Mouse (Mus musculus): ENCODE measurements around the gene Gba. TPM values are rescaled to one million over a fixed set of nuclear protein-coding genes. Genes with fewer than 3 reads are reported as not detected.

The Gba gene
- total RNA-seq, 1 experiment = 69.3 TPM

DNA sequence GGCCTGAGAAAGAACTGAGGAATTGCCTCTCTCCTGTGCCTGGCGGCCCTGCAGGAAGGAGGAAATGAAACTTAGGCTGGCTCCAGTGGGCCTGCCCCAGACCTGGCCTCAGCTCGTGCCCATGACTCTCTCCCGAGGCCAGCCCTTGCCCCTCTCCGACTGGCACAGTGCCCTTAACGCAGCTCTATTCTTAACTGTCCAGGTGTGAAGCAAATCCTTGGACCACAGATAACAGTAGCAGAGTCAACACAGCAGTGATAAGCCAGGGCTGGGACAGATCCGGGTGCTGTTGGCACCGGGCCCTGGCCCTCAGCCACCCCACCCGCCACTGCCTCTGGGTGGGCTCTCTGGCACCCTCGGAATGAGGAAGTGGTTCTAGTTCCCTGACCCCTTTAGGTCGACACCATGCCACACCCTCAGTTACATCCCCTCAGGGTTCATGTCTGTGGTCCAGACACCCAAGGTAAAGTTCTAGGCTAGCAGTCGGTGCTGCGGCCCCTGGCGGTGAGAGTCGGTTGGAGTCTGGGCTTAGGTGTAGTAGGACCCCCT lies 30.9 kb downstream of the Gba start:
- in situ Hi-C loops (cut with MboI; ENCODE audit: low sequenced_read_pairs in 2 of 2, unreplicated experiment in 2 of 2) = no loop called here
- Histone ChIP-seq H3K27ac (ENCODE audit: insufficient read depth, low read depth, low read length, poor library complexity, severe bottlenecking) (no peak overlapping the region), H3K9ac (ENCODE audit: insufficient read depth, low read depth, low read length, poor library complexity, severe bottlenecking) (no peak overlapping the region), H3K4me1 (ENCODE audit: control insufficient read depth in 2 of 2, insufficient read depth in 2 of 2, low read length in 2 of 2, poor library complexity in 1 of 2) (peaks cover 6 to 20% of the 10 kb centered on the region in 2 experiments; a peak in 2 of 4 replicates), H3K36me3 (ENCODE audit: control insufficient read depth, insufficient read depth, low read length, poor library complexity, severe bottlenecking) (peaks cover 4% of the 10 kb centered on the region), H3K4me3 (ENCODE audit: insufficient read depth in 1 of 2, low read depth in 1 of 2, low read length in 2 of 2, poor library complexity in 1 of 2, severe bottlenecking in 1 of 2) (no peak overlapping the region), H3K9me3 (ENCODE audit: control insufficient read depth, insufficient read depth, low read depth, low read length) (no peaks in the 10 kb centered on the region)
- no peak for TF ChIP-seq MAFK (IDR thresholded peaks at IDR 0.05; ENCODE audit: insufficient read depth, low read depth, low read length)
- TF ChIP-seq ZC3H11A (IDR thresholded peaks at IDR 0.05; ENCODE audit: borderline replicate concordance, low read depth, low read length) = no peak
- TF ChIP-seq ZNF384 (IDR thresholded peaks at IDR 0.05; ENCODE audit: low read depth, low read length) = no peak
- no peak for TF ChIP-seq CHD2 (IDR thresholded peaks at IDR 0.05; ENCODE audit: low read depth, low read length)
- TF ChIP-seq HCFC1 (IDR thresholded peaks at IDR 0.05; ENCODE audit: borderline replicate concordance, insufficient read depth, low read length) = no peak
- no peak for DNase-seq (ENCODE audit: low read depth, low spot score)

DNA sequence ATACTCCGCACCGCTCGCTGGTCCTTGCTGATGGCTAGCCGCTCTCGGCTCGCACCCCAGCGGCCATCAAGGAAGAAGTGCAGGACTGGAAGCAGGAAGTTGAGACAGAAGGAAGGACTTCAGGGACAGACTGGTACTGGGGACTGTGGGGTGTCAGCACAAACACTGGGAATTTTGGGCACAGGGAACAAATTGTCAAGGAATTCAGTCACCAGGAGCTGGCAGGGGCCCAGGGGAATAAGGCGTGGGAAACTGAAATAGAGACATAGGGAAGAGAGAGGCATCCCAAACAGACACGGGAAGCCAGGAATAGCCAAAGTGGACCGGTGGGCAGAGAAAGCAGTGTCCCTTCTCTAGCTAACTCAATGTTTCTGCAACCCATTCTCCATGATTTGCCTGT lies 33.8 kb downstream of the Gba start:
- Histone ChIP-seq H3K36me3 (ENCODE audit: control insufficient read depth, insufficient read depth, low read length, poor library complexity, severe bottlenecking) (peaks cover 4% of the 10 kb centered on the region), H3K27ac (ENCODE audit: insufficient read depth, low read depth, low read length, poor library complexity, severe bottlenecking) (no peak overlapping the region), H3K4me1 (ENCODE audit: control insufficient read depth in 2 of 2, insufficient read depth in 2 of 2, low read length in 2 of 2, poor library complexity in 1 of 2) (peaks cover 2 to 15% of the 10 kb centered on the region in 2 experiments; a peak in 2 of 4 replicates), H3K9ac (ENCODE audit: insufficient read depth, low read depth, low read length, poor library complexity, severe bottlenecking) (no peak overlapping the region), H3K9me3 (ENCODE audit: control insufficient read depth, insufficient read depth, low read depth, low read length) (no peaks in the 10 kb centered on the region), H3K4me3 (ENCODE audit: insufficient read depth in 1 of 2, low read depth in 1 of 2, low read length in 2 of 2, poor library complexity in 1 of 2, severe bottlenecking in 1 of 2) (0 out of 4 replicates have a peak overlapping the region, but pooled peaks of 1 of the 2 experiments have one; percentile 4)
- in situ Hi-C loops (cut with MboI; ENCODE audit: low sequenced_read_pairs in 2 of 2, unreplicated experiment in 2 of 2) = no loop called here
- no peak for TF ChIP-seq ZC3H11A (IDR thresholded peaks at IDR 0.05; ENCODE audit: borderline replicate concordance, low read depth, low read length)
- no peak for TF ChIP-seq ZNF384 (IDR thresholded peaks at IDR 0.05; ENCODE audit: low read depth, low read length)
- TF ChIP-seq HCFC1 (IDR thresholded peaks at IDR 0.05; ENCODE audit: borderline replicate concordance, insufficient read depth, low read length) = no peak
- no peak for TF ChIP-seq CHD2 (IDR thresholded peaks at IDR 0.05; ENCODE audit: low read depth, low read length)
- no peak for TF ChIP-seq MAFK (IDR thresholded peaks at IDR 0.05; ENCODE audit: insufficient read depth, low read depth, low read length)
- DNase-seq (ENCODE audit: low read depth, low spot score) = no peak

DNA sequence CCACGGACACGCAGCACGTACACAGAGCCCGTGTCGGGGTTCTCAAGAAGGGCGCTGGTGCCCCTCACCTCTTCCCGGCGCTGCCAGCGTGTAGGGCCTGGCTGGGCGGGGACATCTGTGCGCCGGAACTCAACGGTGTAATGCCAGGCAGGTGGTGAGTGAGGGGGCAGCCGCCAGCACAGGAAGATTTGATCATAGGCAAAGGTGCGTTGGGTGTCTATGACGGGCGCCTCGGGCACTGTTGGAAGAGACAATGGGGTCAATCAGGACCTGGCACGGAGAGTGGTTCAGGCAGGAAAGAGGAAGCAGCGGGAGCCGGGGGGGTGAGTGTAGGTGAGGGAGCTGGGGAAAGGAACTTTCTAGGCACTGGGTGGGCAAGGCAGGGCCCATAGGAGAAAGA lies 35.0 kb downstream of the Gba start:
- Histone ChIP-seq H3K27ac (ENCODE audit: insufficient read depth, low read depth, low read length, poor library complexity, severe bottlenecking) (no peak overlapping the region), H3K4me1 (ENCODE audit: control insufficient read depth in 2 of 2, insufficient read depth in 2 of 2, low read length in 2 of 2, poor library complexity in 1 of 2) (peaks cover 2 to 10% of the 10 kb centered on the region in 2 experiments; a peak in 2 of 4 replicates), H3K36me3 (ENCODE audit: control insufficient read depth, insufficient read depth, low read length, poor library complexity, severe bottlenecking) (peaks cover 8% of the 10 kb centered on the region), H3K9ac (ENCODE audit: insufficient read depth, low read depth, low read length, poor library complexity, severe bottlenecking) (peak overlapping the region; percentile 34; the same call in 1 of the 2 replicates), H3K4me3 (ENCODE audit: insufficient read depth in 1 of 2, low read depth in 1 of 2, low read length in 2 of 2, poor library complexity in 1 of 2, severe bottlenecking in 1 of 2) (peak overlapping the region; percentile 34 to 36; a peak in 3 of 4 replicates), H3K9me3 (ENCODE audit: control insufficient read depth, insufficient read depth, low read depth, low read length) (no peaks in the 10 kb centered on the region)
- no peak for TF ChIP-seq MAFK (IDR thresholded peaks at IDR 0.05; ENCODE audit: insufficient read depth, low read depth, low read length)
- TF ChIP-seq CHD2 (IDR thresholded peaks at IDR 0.05; ENCODE audit: low read depth, low read length) = no peak
- TF ChIP-seq ZC3H11A (IDR thresholded peaks at IDR 0.05; ENCODE audit: borderline replicate concordance, low read depth, low read length) = no peak
- no peak for TF ChIP-seq HCFC1 (IDR thresholded peaks at IDR 0.05; ENCODE audit: borderline replicate concordance, insufficient read depth, low read length)
- no peak for TF ChIP-seq ZNF384 (IDR thresholded peaks at IDR 0.05; ENCODE audit: low read depth, low read length)
- DNase-seq (ENCODE audit: low read depth, low spot score) = no peak
- in situ Hi-C loops (cut with MboI; ENCODE audit: low sequenced_read_pairs in 2 of 2, unreplicated experiment in 2 of 2) = no loop called here

DNA sequence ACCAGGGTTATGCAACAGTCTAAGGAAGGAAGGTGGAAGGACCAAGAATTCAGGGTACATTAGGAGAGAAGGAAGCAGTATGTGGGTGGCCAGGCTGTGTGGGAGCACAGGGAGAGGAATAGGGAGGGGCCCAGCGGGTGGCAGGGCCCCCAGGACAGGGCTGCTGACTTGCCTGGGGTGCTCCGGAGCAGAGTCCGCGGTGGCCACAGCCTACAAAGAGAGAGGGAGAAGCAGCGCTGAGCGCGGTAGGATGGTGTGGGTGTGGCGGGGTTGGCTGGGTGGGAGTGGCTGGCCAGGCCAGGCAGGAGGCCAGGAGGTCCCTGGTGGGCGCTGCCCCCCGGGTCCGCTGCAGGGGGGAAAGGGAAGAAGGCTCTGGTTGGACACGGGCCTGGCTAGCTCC lies 35.8 kb downstream of the Gba start:
- no peak overlapping the region for H3K9ac ChIP-seq (ENCODE audit: insufficient read depth, low read depth, low read length, poor library complexity, severe bottlenecking)
- no peak for DNase-seq (ENCODE audit: low read depth, low spot score)
- H3K27ac ChIP-seq (ENCODE audit: insufficient read depth, low read depth, low read length, poor library complexity, severe bottlenecking) = no peak overlapping the region
- H3K4me3 ChIP-seq (ENCODE audit: insufficient read depth in 1 of 2, low read depth in 1 of 2, low read length in 2 of 2, poor library complexity in 1 of 2, severe bottlenecking in 1 of 2) = no peak overlapping the region
- H3K4me1 ChIP-seq (ENCODE audit: control insufficient read depth in 2 of 2, insufficient read depth in 2 of 2, low read length in 2 of 2, poor library complexity in 1 of 2) = peaks cover 2 to 9% of the 10 kb centered on the region in 2 experiments; a peak in 2 of 4 replicates
- peaks cover 8% of the 10 kb centered on the region for H3K36me3 ChIP-seq (ENCODE audit: control insufficient read depth, insufficient read depth, low read length, poor library complexity, severe bottlenecking)
- in situ Hi-C loops (cut with MboI; ENCODE audit: low sequenced_read_pairs in 2 of 2, unreplicated experiment in 2 of 2) = no loop called here
- TF ChIP-seq MAFK (IDR thresholded peaks at IDR 0.05; ENCODE audit: insufficient read depth, low read depth, low read length) (no peak), CHD2 (IDR thresholded peaks at IDR 0.05; ENCODE audit: low read depth, low read length) (no peak), ZC3H11A (IDR thresholded peaks at IDR 0.05; ENCODE audit: borderline replicate concordance, low read depth, low read length) (no peak), ZNF384 (IDR thresholded peaks at IDR 0.05; ENCODE audit: low read depth, low read length) (no peak), HCFC1 (IDR thresholded peaks at IDR 0.05; ENCODE audit: borderline replicate concordance, insufficient read depth, low read length) (no peak)
- no peaks in the 10 kb centered on the region for H3K9me3 ChIP-seq (ENCODE audit: control insufficient read depth, insufficient read depth, low read depth, low read length)

All from ES-E14 (cell line).